Mouse (Mus musculus) heart, postnatal 0 days (tissue): ENCODE results near the gene Mmp2. TPM values are rescaled to one million over a fixed set of nuclear protein-coding genes. Genes with fewer than 3 reads are reported as not detected.

Experiments
- ATAC-seq: fragments of 200-750 bp; cut with Nextera tagmentation; 2 replicates; pipeline ENCODE4 v1.8.0; 2017; ENCODE audit warnings: low read depth, moderate number of reproducible peaks, moderate library complexity; ENCODE audit not compliant: insufficient read depth
- DNase-seq: peaks from one replicate; pipeline ENCODE4 v3.0.0-alpha.2; 2016; ENCODE audit warnings: low spot score
- H3K27ac ChIP-seq: fragments of 300-500 bp; sonication (generic); 2 replicates; pipeline ENCODE4 v1.5.1; 2014; ENCODE audit warnings: low read depth, mild to moderate bottlenecking
- H3K27me3 ChIP-seq: fragments of 300-500 bp; sonication (generic); 2 replicates; pipeline ENCODE4 v1.6.1; 2014; ENCODE audit warnings: low read length, mixed read lengths; ENCODE audit not compliant: control insufficient read depth, insufficient read depth
- H3K36me3 ChIP-seq: fragments of 300-500 bp; sonication (generic); replicated peaks from 2 replicates; pipeline ENCODE4 v1.6.1; 2014; ENCODE audit warnings: low read length, mixed read lengths; ENCODE audit not compliant: control insufficient read depth, insufficient read depth
- H3K4me1 ChIP-seq: fragments of 300-500 bp; sonication (generic); 2 replicates; pipeline ENCODE4 v1.6.1; 2014; ENCODE audit warnings: antibody characterized with exemption; ENCODE audit not compliant: control insufficient read depth, insufficient read depth
- H3K4me2 ChIP-seq: fragments of 300-500 bp; sonication (generic); 2 replicates; pipeline ENCODE4 v1.6.1; 2014; ENCODE audit warnings: low read depth, mild to moderate bottlenecking, low read length, moderate library complexity
- H3K4me3 ChIP-seq: fragments of 300-500 bp; sonication (generic); 2 replicates; pipeline ENCODE4 v1.5.1; 2014; ENCODE audit warnings: low read depth, low read length
- H3K9ac ChIP-seq: fragments of 300-500 bp; sonication (generic); replicated peaks from 2 replicates; pipeline ENCODE4 v1.6.1; 2014; ENCODE audit warnings: low read depth, low read length, mixed read lengths
- H3K9me3 ChIP-seq: fragments of 300-500 bp; sonication (generic); replicated peaks from 2 replicates; pipeline ENCODE4 v1.6.1; 2016; ENCODE audit warnings: low read length; ENCODE audit not compliant: control insufficient read depth
- CTCF ChIP-seq: IDR thresholded peaks from 2 replicates; pipeline ENCODE4 v1.5.1; 2016; ENCODE audit warnings: antibody characterized with exemption, control low read depth, low read depth
- EP300 ChIP-seq: IDR thresholded peaks from 2 replicates; pipeline ENCODE4 v1.6.1; 2016; ENCODE audit warnings: antibody characterized with exemption, low read depth
- WGBS: fragments of 180-500 bp; shearing (Covaris S2); extraction: QIAGEN DNeasy Blood & Tissue Kit; methylation state at CpG from one replicate; pipeline ENCODE4 v1.1.7; 2014; 5-methylcytosine and 5-hydroxymethylcytosine counted together
- polyA plus RNA-seq: library from polyadenylated mRNA; unstranded; fragments of >200 nt; fragmentation: Nextera tagmentation; extraction: Ambion mirVana; gene quantifications from 2 replicates; pipeline ENCODE4 v1.2.1, GENCODE M21; 2015
- total RNA-seq: library from RNA; depleted of rRNA; stranded (reverse); fragments of >200 nt; gene quantifications from 2 replicates; pipeline ENCODE4 v1.2.3, GENCODE M21; 2014; ENCODE audit warnings: low replicate concordance

Mmp2 gene
- total and polyA plus RNA-seq, 2 experiments from 2014 or later = 83.6 to 113 TPM

DNA sequence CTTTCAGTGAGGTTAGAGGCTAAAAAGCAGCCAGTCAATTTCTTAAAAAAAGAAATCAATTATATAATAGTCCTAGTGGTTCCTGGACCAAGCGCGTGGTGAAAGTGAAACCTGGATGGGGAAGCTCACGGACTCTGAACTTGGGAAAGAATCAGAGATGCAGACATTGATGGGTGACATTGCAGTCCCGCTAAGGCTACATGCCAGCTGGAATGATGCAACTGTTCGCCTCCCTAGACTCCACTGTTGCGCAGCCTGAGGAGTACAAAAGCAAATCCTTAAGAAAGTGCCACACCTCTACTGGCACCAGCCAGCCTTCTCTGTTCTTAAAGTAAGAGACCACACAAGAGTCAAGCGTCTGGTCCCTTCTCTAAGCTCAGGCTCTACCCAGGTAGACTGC, 12.8 kb downstream of the Mmp2 start:
- 84% methylated on average over 7 of the region's 7 CpGs for WGBS
- no peak for DNase-seq
- ATAC-seq = no peak
- Histone ChIP-seq H3K4me1 (no peaks in the 10 kb centered on the region), H3K27ac (no peak overlapping the region), H3K9me3 (no peaks in the 10 kb centered on the region), H3K4me2 (no peak overlapping the region), H3K27me3 (0 out of 2 replicates have a peak, but pooled peaks cover 4% of the 10 kb centered on the region), H3K36me3 (no peaks in the 10 kb centered on the region), H3K4me3 (no peak overlapping the region), H3K9ac (no peak overlapping the region)
- no peak for TF ChIP-seq CTCF
- TF ChIP-seq EP300 = no peak

- no peaks in the 10 kb centered on the region for H3K27me3 ChIP-seq
- DNase-seq (no peak), ATAC-seq (peak; percentile 45)
- H3K4me3 ChIP-seq = no peak overlapping the region
- no peak for TF ChIP-seq EP300
- no peak for TF ChIP-seq CTCF
- H3K9me3 ChIP-seq = no peaks in the 10 kb centered on the region
- H3K27ac ChIP-seq = peak overlapping the region; percentile 71
- peaks cover 13% of the 10 kb centered on the region; the same call in 1 of the 2 replicates for H3K4me1 ChIP-seq
- H3K9ac ChIP-seq = no peak overlapping the region
- H3K36me3 ChIP-seq = no peaks in the 10 kb centered on the region
- WGBS = 3% methylated on average over 3 of the region's 3 CpGs
- peak overlapping the region; percentile 22 for H3K4me2 ChIP-seq
These were observed 19.6 kb downstream of the Mmp2 start for GRCm38 (mm10) chr8:92846684-92847083.

DNA sequence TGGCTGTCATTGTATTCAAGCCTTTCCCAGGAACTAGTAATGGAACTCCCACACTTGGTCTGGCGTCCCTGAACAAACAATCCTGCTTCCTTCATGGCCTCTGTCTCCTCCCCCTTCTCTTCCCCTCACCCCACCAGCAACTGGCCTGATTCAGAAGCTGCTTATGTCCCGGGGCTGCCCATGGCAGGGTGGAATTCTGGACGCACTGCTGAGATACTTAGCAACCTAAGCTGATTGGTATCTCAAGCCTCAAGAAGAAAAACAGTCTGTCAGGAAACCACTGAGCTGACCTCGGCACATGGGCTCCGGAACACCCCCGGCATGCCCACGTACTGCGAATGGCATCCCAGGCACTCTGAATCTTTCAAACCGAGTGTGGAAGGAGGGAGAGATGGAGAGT, 20.2 kb downstream of the Mmp2 start:
- TF ChIP-seq EP300 = 0 out of 2 replicates have a peak, but pooled peaks have one; percentile 16
- no peak for TF ChIP-seq CTCF
- 18% methylated on average over 9 of the region's 9 CpGs for WGBS
- no peak overlapping the region for H3K9ac ChIP-seq
- DNase-seq = peak; percentile 44
- H3K27me3 ChIP-seq = no peaks in the 10 kb centered on the region
- H3K36me3 ChIP-seq = no peaks in the 10 kb centered on the region
- H3K4me2 ChIP-seq = peak overlapping the region; percentile 22; the same call in 1 of the 2 replicates
- ATAC-seq = peak; percentile 48
- no peaks in the 10 kb centered on the region for H3K9me3 ChIP-seq
- H3K4me3 ChIP-seq = no peak overlapping the region
- peak overlapping the region; percentile 71 for H3K27ac ChIP-seq
- H3K4me1 ChIP-seq = peaks cover 13% of the 10 kb centered on the region; the same call in 1 of the 2 replicates

- Histone ChIP-seq H3K9ac (no peak overlapping the region), H3K27ac (no peak overlapping the region), H3K4me2 (no peak overlapping the region), H3K27me3 (0 out of 2 replicates have a peak, but pooled peaks cover 6% of the 10 kb centered on the region), H3K4me3 (no peak overlapping the region), H3K9me3 (no peaks in the 10 kb centered on the region), H3K4me1 (peaks cover 13% of the 10 kb centered on the region; the same call in 1 of the 2 replicates), H3K36me3 (0 out of 2 replicates have a peak, but pooled peaks cover 5% of the 10 kb centered on the region)
- TF ChIP-seq EP300 = no peak
- no peak for TF ChIP-seq CTCF
- DNase-seq (no peak), ATAC-seq (no peak)
- WGBS = 75% methylated on average over 6 of the region's 6 CpGs
These were observed 22.2 kb downstream of the Mmp2 start for GRCm38 (mm10) chr8:92849261-92849660.

DNA sequence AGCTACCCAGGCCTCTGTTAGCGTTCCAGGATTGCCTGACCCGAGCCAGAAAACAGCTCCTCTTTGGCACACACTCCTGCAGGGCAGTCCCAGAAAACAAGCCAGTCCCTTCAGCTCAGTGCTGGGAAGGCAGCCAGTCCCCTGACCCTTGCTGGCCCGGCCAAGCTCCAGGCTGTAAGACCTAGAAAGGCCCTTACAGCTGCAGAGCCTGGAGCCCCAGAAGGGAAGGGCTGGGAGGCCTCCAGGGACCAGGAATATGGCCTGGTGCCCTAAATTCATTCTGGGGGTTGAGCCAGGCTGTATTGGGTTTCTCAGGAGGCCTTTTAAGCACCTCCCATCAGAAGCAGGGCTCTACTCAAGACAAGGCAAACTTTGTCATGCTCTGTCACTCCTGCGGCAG, 23.1 kb downstream of the Mmp2 start:
- Histone ChIP-seq H3K36me3 (0 out of 2 replicates have a peak, but pooled peaks cover 5% of the 10 kb centered on the region), H3K27me3 (0 out of 2 replicates have a peak, but pooled peaks cover 6% of the 10 kb centered on the region), H3K4me1 (peaks cover 13% of the 10 kb centered on the region; the same call in 1 of the 2 replicates), H3K27ac (no peak overlapping the region), H3K4me3 (no peak overlapping the region), H3K9me3 (no peaks in the 10 kb centered on the region), H3K9ac (no peak overlapping the region), H3K4me2 (no peak overlapping the region)
- DNase-seq (peak; percentile 57), ATAC-seq (peak; percentile 83)
- TF ChIP-seq CTCF = no peak
- TF ChIP-seq EP300 = no peak
- 30% methylated on average over 4 of the region's 4 CpGs for whole genome bisulfite sequencing

- TF ChIP-seq EP300 = no peak
- TF ChIP-seq CTCF = no peak
- ATAC-seq (no peak), DNase-seq (no peak)
- H3K4me3 ChIP-seq = no peak overlapping the region
- no peaks in the 10 kb centered on the region for H3K9me3 ChIP-seq
- peaks cover 14% of the 10 kb centered on the region; the same call in 1 of the 2 replicates for H3K4me1 ChIP-seq
- peaks cover 16% of the 10 kb centered on the region for H3K27me3 ChIP-seq
- H3K36me3 ChIP-seq = 0 out of 2 replicates have a peak, but pooled peaks cover 5% of the 10 kb centered on the region
- no peak overlapping the region for H3K4me2 ChIP-seq
- no peak overlapping the region for H3K27ac ChIP-seq
- no peak overlapping the region for H3K9ac ChIP-seq
- 88% methylated on average over 3 of the region's 3 CpGs for WGBS
These were observed 24.3 kb downstream of the Mmp2 start for GRCm38 (mm10) chr8:92851381-92851780.
